Mouse (Mus musculus) neural tube, embryonic 10.5 days (tissue): ENCODE data around the gene Il11ra1.
A peak's percentile ranks its signal among the peaks of the same experiment; 100 is the strongest.

ENCODE experiments used
- DNase-seq: peaks from one replicate; pipeline ENCODE4 v3.0.0-alpha.2; 2017; ENCODE audit warnings: low spot score; ENCODE audit errors: extremely low spot score

Il11ra1 gene

DNA sequence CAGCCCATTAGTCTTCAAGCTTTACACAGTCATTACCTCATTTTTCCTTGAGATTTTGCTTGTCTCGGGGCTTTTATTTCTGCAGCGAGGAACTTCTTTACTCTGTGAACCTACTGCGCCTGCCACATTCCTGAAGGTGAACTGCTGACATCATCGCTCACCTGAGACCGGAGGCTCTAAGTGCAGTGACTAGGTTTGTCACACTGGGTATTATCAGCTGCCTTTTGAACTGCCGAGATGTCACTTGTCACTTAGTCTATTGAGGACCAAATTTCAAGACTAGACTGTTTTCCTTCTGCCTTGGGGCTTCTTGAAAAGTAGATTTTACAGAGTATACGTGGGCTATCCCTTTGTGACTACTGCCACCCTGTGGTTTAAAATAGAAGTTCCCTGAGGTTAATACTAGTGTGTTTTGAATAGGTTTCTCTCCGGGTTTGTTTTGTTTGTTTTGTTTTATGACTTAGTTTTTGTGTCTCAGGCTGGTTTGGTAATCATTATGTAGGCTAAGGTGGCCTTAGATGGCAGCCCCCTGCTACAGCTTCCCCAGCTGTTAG lies 8.5 kb downstream of the Il11ra1 start:
- DNase-seq, result no peak

DNA sequence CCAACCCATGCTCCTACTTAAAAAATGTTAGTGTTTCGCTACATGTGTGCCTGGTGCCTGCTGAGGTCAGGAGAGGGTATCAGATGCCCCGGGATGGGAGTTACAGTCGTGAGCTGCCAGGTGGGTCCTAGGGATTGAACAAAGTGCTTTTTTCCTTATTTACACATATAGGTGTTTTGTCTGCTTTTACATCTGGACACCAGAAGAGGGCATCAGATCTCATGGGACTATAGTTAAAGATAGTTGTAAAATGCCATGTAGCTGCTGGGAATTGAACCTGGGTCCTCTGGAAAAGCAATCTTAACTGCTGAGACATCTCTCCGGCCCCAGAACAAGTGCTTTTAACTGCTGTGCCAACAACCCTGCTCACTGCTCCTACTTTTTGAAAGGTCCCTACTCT lies 10.4 kb downstream of the Il11ra1 start:
- DNase-seq, result no peak

DNA sequence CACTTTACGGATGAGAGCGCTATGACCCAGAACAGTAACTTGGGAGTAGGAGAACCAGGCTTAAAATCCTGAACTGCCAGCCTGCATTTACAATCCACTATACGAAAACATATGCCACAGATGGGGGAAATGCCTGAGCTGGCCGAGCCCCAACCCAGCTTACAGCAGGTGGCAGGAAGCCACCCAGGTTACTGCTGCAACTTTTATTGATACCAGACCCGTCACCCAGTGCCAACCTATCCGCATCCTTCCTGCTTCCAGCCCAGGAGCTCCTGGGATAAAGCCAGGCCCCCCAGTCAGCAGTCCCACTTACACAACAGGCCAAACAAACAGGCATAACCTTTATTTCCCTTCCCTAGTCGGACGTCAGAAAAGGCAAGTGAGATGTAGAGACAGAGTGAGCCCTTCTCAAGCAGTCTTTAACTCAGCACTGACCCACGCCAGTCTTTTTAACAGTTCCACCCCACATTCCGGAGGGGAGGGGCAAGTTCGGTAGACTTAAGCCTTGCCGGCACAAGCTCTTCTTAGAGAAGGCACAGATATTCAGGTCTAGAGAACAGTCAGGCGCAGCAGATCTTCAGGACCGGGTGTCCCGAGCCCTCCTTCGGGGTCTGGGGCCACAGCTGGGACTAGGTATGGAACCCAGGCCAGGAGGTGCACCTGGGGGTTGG lies 12.1 kb downstream of the Il11ra1 start:
- no peak for DNase-seq

DNA sequence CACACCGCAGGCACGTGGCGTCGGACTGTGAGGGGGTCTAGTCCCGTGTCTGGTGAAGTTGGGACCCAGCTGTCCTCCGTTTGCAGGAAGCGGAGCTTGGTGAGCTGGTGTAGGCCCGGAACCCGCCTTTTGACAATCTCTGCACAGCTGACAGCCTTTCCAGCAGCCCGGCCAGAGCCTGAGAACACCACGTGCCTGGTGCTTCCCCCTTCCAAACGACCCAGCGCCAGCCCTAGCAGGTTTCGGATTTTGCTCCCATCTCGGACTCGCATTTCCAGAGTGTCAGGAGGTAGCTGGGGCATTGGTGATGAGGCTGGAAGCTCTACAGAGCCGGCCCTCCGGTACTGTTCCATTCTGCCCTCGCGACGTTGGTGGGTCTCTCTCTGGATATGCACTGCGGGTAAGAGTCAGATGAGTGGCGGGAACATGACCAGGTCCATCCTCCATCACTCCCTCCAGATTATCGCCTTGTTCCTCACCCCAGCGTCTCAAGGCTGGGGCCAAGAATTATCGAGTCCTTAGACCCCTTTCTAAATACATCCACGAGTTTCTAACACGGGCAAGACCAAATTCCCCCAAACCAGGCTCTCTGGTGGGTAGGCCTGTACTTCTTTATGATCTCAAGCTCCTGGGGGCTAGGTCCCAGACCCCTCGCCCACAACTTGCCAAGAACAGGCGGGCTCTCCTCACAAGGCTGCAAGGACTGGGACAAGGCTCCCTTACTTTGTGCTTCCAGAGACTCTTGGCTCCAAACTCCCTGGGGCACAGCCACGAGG lies 12.8 kb downstream of the Il11ra1 start:
- no peak for DNase-seq

DNA sequence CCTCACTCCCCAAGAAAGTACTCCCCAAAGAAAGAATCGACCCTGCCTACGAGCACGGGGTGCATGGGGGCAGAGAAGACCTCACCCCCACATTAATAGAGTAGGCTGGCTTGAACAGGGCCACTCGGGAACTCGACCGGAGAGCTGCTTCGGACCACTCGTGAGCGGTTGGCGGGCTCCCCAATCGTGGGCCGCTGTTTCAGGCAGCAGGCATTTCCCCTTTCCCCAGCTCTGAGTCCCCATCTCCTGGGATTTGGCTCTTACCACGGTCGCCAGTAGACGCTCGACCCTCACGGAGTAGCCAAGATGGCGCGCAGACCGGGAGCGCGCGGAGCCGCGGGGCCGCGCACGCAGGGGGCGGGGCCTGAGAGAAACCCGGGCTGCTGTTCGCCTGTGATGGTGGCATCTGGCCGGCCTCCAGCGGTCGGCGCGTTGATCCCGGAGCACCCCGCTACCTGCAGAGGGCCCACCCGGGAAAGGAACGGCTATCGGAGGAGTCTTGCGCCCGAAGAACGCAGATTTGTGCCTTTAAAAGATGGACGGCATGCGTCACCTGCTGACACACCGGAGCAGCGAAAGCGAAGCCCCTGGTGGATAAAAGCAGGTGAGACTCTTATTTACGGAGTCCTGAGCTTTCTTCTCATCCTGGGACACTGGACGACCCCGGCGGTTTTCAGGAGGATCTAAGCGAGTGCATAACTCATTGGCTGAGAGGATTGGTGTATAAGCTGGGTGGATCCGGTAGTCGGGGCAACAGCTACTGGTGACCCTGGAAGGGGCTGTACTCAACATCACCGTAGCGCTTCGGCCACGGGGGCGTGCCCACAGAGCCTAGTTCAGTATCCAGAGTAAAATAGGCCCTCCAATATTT lies 13.6 kb downstream of the Il11ra1 start, which contains the start of gene Rpp25l:
TSS of gene Rpp25l (minus strand) at position 338 of the 871 bp plus-strand sequence.
- peak; percentile 92 for DNase-seq

DNA sequence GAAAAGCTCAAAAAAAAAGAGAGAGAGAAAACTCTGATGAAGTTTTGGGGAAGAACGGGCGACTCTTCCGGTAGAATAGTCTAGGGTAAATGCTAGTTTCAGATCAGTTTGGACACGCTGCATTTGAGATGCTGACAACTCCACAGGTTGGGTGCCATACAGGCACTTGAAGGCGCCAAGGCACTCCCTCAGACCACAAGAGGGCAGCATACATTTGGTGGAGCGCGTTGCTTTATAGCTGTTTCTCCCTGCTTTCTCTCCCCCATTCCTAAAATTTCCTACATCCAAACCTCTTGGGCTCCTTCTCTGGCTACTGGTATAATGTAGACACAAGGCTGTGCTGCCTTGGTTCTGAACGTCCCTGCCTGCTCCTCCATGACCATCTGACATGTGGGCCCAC lies 14.5 kb downstream of the Il11ra1 start:
- no peak for DNase-seq

DNA sequence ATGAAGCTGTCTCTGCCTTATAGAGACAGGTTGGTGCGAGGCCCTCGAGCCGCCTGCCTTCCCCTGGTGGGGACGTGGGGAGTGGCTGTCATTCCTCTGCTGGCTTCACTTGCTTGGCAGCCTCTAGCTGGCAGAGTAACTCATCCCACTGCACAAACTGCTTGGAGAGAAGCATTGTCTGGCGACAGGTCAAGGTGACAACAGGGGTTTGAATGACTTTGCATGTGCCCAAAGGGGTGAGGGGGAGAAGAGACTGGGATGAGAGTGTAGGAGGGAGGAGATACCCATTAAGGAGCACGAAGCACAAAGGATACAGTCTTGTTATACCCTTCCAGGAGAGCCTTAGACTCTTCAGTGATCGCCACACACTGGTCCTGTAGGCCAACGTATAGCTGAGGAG lies 15.3 kb downstream of the Il11ra1 start:
- no peak for DNase-seq

DNA sequence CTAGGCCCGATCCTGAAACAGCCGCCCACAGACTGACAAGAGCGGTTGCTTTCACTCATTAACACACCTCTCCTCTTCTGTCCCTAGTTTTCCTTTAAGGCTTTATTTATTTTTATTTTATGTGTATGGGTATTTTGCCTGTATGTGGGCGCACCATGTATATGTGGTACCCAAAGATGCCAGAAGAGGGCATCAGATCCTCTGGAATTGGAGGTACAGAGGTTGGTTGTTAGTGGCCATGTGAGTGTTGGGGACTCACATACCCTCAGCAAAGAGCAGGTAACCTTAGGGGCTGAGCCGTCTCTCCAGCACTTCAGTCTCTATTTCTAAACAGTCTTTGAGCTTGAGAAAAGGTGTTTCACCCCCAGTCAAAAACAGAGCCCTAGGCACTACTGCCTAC lies 15.8 kb downstream of the Il11ra1 start:
- no peak for DNase-seq

DNA sequence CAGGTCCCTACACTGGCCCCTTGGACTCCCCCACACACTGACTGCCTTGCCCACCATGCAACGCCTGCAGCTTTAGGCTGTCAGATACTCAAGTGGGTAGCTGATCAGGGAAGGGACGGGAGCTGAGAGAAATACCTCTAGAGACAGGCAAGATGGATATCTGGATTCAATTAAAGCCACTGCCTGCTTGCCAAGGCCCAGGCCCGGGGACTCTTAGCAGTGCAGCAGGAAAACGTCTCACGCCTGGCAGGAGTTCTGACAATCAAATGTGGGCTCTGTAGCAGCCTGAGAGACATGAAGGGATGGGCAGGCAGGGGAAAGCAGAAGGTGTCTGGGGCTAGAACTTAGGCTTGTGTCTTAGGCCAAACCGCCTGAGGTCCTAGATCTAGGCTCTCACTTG lies 17.0 kb downstream of the Il11ra1 start:
- DNase-seq, result no peak

DNA sequence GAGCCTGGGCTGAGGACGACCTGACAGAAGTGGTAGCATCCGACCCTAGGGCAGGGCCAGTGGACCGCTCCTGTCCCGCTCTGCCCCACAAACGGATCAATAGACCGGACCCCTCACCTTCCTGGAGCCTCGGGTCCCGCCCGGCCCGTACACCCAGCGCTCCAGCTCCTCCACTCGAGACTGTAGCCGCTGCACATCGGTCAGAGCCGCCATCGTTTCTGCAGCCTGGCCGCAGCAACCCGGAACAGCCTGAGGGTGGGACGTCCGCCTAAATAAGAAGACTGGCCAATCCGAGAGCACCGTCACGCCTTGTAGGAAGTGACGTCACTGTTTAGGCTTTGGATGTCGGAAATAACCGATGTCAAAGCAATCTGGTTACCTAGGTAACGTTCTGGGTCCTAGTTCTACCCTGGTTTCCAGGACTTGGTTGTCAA lies 23.1 kb downstream of the Il11ra1 start, which contains the start of gene Dctn3:
TSS of gene Dctn3 (minus strand) at position 253 of the 434 bp plus-strand sequence.
- DNase-seq, result peak; percentile 83

DNA sequence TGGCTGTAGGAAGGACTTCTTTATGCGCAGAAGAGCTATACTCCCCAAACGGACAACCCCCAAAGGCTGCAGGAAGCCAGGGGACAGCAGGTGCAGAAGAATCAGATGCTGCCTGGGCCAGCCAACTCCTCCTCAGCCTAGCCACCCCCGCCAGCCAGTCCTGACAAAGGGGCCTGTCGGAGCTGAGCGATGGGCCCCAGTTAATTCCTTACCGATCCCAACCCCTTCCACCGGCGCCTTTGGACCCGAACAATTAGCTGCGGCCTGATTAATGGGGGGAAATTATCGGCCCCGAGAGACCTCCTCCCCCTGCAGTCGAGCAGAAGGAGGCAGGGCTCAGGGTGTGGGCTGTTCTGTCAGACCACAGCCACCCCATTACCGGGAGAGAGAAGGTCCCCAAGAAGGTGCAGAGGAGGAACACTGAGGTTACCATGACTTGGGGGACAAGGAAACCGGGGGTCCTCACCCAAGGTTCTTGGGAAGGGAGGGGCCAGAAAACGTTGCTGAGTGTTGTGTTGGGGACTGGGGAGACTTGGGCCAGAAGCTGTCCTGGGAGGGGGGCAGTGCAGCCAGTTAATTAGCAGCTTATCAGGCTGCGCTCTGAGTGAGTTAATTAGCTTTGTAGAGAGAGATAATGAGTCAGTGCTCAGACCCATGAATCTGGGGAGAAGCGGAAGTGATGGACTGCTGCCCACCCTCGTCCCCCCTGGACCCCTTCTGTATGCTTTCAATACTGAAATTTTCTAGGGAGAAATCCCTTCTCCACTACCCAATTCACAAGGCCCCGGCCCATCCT lies 27.2 kb downstream of the Il11ra1 start:
- DNase-seq, result no peak

DNA sequence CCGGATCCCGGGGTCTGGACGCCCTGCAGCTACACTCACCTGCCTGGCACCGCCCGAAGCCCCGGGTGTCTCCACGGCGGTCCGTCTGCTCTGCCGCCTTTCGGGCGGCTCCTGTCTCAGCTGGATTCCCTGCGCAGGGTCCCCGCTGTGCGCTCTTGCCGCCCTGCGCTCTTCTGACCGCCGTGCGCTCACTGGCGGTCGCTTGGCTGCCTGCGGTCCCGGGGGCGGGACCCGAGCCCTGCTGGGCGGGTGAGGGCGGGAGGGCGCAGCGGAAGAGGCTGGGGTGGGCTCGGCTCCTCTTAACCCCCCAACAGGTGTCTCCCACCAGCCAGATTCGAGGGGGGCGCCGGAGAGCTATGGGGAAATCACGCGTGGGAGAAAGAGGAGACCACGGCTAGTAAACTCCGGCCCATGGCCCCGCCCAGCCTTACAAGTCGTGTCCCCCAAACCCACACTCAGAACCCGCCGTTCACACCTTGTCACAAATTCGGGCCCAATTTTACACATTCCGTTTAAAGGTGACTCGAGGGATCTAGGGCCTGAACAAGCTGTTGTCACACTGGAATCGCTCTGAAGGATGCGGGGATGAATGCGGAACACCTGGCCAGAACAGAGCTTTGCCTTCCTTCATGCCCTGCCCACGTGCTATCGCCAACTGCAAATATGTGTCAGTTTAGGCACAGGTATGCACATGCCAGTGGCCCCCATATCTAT lies 31.4 kb downstream of the Il11ra1 start, which contains the start of gene Arid3c:
TSS of gene Arid3c (minus strand) at position 91 of the 714 bp plus-strand sequence.
- DNase-seq, result peak; percentile 48

DNA sequence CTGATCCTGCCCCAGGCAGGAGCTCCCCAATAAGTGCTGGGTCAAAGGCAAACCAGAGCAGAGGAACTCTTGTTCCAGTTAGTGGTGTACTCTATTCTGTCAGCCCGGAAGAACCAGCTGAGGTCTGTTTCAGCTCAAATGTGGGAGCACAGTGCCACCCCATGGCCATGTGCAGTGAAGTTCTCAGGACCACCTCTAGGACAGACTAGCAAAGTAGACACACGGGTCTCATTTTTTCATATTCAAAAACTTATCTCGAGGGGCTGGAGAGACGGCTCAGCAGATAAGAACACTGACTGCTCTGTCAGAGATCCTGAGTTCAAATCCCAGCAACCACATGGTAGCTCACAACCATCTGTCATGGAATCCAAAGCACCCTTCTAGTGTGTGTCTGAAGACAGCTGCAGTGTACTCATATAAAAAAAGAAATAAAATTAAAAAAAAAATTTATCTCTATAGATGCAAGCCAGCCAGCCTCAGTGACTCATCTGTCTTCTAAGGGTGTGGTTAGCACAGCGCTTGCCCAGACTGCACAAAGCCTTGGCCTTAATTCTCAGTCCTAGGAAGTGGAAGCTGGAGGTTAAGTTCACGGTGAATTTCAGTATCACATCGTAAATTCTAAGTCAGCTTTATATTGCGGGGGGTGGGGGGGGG lies 37.9 kb downstream of the Il11ra1 start:
- peak; percentile 62 for DNase-seq

DNA sequence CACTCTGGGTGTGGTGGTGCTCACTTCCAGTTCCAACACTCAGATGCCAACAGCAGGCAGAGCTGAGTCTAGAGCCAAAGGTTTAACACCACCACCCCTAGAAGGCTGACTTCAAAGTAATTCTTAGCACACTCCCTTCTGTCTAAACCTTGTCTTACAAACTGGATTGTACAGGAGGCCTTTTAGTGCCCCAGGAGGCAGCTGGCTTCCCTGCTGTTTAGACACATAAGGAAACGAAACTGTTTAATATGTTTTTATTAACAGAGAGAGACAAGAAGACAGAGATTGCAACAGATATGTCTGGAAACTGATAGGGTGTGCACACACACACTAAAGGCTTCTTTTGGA lies 38.4 kb downstream of the Il11ra1 start:
- DNase-seq, result no peak

DNA sequence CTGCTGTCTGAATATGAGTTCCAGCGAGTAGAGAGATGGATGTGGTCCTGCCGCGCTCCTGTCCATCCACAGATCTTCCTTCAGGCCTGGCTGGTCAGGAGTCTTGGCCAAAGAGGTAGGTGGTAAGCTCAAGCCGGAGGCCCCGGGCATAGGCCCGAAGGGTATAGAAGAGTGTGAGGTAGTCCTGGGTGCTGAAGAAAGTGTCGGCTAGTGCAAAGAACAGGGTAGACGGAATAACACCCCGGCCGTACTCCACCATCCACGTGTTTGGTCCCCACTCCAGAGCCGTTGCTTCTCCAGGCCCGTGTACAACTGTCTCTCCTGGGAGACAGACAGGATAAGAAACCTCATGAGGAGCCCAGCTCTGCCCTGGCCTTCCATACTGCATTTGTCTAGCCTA lies 39.5 kb downstream of the Il11ra1 start:
- no peak for DNase-seq

DNA sequence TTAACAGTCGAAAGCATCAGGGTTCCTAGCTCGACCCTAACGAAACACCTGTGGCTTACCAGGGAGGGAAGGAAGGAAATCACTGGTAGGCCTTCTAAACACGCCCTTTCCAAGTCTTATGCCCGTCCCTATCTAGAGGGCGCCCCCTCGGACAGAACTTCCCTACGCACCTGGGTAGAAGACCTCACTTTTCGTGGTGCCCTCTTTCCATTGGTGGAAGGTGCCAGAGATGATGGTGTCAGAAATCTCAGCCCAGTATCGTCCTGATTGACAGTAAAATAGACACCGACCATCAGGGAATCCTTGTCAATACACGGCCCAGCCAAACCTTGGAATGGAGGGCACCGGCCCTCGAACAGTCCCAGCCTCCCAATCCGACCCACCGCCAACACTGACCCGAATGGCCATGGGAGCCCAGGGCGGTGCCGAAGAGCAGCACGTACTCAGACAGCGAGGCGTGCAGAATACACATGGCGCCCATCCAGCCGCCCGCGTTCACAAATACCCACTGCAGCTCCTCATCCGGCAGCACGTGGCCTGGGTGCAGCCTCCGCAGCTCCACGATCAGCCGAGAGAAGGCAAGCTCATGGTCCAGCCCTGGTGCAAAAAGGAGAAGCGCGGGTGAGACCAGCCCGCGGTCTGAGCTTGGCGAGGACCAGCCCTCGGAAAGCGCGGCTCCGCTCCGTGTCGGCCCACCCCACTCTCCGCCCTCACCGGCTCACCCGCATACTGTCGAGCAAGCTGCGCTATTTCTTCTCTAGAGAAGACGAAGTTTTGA lies 40.8 kb downstream of the Il11ra1 start:
- DNase-seq, result no peak

DNA sequence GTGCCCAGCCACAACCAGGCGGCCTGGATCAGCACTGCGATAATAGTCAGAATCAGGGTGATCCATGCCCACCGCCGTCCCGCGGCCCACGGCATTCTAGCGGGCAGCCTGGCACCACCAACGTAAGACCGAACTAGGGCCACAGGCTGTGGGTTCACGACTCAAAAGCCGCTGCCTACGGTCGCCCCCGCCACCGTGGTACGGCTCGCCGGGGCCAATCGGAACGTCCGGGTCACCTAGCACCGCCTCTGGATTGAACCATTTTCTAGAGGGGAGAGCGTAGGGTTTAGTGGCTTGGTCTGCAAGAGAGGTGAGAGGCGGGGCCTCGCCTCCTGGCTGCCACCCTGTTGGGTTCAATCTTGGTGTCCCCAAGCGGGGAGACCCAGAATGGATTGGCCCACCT lies 41.4 kb downstream of the Il11ra1 start:
- peak; percentile 93 for DNase-seq

DNA sequence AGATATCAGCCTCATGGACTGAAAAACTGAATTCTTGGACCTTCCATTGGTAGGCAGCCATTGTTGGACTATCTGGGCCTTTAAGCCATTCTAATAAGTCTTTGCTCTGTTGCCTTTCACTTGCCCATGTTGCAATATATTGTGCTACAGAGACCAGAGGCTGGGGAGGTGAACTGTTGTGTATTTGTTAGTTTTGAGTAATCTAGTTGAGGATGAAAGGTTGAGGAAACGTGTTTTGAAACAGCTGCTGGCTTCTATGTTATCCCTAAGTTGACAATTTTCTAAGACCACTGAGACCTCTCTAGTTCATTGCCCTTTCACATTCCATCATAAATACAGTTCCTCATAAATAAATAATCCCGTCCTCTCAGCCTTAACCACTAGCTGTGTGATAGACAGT lies 44.3 kb downstream of the Il11ra1 start:
- DNase-seq, result no peak

DNA sequence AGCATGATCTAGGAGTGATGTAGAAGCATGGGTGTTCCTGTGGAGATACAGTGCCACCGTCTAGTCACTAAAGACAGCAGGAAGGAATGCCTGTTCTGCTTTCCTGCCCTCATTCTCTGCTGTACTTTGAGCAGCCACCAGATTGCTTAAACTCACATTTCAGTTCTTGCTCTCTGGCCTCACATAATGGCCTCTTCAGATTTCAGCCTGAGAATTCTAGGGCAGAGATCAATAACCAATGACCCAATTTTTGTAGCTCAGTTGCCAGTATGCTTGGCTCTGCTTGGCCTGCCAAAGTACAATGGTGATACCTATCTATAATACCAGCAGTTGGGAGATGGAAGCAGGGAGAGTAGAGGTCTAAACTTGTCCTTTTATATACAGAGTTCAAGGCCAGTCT lies 45.2 kb downstream of the Il11ra1 start:
- no peak for DNase-seq
